Mouse (Mus musculus) spleen, embryonic (tissue): ENCODE data around the gene 1700015F17Rik.

ENCODE experiments used
- CTCF ChIA-PET: fragments of 350-600 bp; sonication (Branson Sonifier 250); formaldehyde crosslinking; loops from one replicate; lab custom pipeline; 2022; lab: Charles Lee

1700015F17Rik gene

DNA sequence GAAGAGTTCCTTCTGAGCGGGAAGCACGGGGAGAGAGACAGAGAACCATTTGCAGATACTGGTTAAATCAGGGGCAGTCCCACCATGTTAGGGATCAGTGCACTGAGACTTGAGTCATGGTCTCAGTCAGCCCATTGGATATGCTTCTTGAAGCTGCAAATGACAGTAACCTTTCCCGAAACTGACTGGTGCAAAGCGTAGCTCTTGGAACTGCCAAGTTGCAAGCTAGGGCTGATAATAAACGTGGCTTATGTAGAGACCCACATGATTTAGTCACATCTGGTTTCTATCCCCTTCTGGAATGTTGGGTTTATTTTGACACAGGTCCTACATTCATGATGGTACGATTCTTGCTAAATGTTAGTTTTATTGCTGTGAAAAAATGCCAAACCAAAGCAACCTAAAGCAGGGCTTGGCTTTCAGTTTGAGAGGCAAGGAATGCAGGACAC is 55.2 kb downstream of the 1700015F17Rik start:
- CTCF ChIA-PET = no interaction called here

DNA sequence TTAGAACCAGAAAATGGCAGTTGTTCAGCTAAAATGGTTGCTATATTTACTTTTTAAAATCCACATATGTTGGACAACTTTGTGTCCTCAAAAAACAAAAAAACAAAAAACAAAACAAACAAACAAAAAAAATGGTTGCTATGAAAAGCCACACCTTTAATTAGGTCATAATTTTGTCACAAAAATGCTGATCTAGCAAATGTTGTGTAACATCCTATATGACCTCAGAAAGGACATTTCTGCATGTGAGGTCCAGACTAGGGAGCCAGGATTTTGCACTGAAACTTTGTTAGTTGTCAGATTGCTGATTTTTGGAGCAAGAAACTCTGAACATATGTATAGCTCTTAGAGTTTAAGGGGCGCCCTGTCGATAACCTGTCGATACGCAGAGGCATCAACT is 55.9 kb downstream of the 1700015F17Rik start:
- CTCF ChIA-PET = no interaction called here

DNA sequence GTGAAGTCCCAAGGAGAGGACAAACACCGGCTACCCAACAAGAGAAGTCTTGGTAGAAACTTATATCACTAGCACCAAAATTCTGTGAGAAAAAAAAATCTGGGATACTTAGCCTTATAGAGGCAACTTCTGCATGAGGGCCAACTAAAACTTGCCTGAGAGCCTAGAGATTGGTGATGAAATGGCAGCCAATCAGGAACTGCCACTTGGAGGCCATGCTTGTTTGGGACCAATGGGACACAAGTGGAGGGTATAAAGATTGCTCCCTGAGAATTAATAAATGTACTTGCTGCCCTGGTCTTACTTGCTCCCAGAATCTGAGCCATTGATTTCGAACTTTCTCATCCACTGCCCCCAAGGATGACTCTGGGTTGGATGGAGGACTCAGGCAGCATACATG is 57.5 kb downstream of the 1700015F17Rik start:
- CTCF ChIA-PET = no interaction called here

DNA sequence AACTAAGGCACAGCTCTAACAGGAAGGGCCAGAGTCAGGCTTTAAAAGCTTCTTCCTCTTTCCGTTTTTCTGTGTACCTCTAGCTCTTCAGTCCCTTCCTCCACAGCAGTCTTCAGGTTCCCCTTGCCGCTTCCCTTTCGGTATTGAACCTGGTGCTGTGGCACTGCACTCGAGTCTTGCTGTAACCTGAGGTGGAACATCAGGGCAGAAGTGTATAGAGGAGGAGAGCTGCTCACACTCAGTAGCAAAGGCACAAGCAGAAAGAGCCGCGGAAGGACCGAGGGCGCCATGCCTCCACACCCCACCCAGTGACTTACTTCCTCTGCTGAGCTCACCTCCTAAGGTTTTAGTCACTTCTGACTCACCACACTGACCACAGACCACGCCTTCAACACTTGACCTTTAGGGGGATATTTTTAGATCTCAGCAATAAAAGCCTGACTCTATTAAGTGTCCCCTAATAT is 58.9 kb downstream of the 1700015F17Rik start, which contains the start of gene Cdk14:
TSS of gene Cdk14 (minus strand) at position 321 of the 464 bp plus-strand sequence.
- CTCF ChIA-PET = no interaction called here

DNA sequence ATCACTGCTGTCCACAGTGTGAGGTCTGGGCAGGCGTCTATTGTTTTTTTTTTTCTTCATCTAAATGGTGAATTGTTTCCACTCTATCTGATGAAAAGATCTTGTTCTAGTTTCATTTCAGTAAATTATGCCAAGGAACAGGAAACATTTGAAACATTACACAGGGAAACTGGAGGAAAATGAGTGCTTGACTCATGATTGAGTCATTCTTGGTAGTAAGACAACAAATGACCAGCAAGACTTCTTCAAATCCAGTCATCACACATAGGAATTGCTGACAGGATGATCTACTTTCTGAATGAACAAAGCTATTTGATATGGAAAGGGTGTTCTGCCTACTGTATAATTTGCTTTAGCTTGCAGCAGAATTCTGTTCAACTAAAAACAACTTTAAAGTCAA is 59.7 kb downstream of the 1700015F17Rik start:
- CTCF ChIA-PET = no interaction called here

DNA sequence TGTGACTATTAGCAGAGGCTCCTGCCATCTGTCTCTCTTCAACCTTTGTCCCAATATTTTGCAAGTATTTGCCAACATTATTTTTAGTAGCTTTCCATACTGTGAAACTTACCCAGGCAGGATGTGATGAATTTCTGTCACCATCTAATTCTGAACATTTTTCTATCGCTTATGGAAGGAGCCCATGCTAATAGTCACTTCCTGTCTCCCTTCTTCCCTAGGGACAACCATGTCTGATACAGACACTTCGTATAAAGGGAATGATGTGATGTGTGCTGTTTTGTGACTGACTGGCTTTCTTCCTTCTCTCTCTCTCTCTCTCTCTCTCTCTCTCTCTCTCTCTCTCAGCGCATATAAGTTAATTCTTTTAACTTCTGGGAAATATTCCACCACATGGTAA is 64.1 kb downstream of the 1700015F17Rik start:
- CTCF ChIA-PET = no interaction called here

DNA sequence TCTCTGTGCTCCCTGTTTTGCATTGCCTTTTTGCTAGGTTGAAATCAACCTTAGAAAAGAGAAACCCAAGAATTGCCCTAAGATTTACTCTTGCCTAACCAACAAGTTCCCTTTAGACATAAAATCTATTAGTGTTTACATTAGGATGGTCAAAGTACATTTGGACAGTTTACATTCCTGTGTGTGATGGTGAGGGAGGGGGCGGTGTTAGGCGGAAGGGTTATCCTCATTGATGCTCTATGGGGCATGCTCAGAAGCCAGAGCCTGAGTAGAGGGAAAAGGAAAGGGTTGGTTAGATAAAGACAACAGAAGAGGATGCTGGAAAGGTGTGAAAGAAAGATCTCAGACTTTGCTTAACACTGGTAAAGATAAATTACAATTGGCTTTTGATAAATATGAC is 67.1 kb downstream of the 1700015F17Rik start:
- CTCF ChIA-PET = no interaction called here

DNA sequence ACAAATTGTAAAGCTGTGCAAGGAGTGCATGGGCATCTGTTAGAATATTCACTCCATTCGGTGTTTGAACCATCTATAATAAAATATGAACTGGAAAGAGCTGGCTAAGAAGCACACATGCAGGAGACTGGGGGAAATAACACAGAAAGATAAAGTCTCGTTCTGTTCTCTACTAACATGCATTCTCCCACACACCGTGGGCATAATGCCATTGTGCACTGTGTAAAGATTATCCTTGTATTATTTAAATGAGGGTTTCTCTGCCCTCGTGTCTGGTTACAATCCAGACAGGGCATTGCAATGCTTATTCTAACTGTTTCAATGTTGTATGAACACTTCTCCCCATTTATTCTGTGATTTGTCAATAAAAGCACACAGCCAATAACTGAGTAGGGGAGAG is 77.0 kb downstream of the 1700015F17Rik start:
- CTCF ChIA-PET = no interaction called here

DNA sequence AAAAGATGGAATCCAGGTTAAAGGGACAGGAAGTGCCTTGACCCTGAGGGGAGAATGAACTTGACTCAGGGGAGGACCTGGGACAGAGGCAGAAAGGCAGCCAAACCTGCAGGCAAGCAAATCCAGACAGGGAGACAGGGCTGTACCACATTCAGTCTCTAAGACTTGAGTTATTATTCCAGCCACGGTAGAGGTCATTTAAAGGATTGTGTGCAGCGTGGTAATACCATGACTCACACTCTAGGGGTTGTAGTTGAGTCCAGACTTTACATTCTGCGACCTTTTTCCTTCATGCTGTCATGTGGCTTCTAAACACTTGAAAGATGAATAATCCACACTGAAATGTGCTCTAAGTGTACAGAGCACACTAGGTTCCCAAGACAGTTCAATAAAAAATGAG is 86.2 kb downstream of the 1700015F17Rik start:
- CTCF ChIA-PET = no interaction called here
